Mouse (Mus musculus) left cerebral cortex, postnatal 25 days (tissue): ENCODE results near the gene Abcb10. TPM values are rescaled to one million over a fixed set of nuclear protein-coding genes. Genes with fewer than 3 reads are reported as not detected.
"Not testable (repeated sequence)": the region's sequence is repeated elsewhere in the genome, so short reads cannot be mapped to it uniquely, and the experiment has no call there.

Experiments used
- DNase-seq, 2 experiments: peaks; one replicate each; pipeline ENCODE4 v3.0.0; 2022; ENCODE audit warnings: low spot score in 2 of 2, mixed read lengths in 1 of 2
- intact Hi-C: fragments of 180-260 bp; cut with DNase I; formaldehyde crosslinking; loops from one replicate; pipeline ENCODE4 v1.15.1; 2025
- total RNA-seq, 2 experiments: library from RNA; stranded (reverse); gene quantifications; 2 replicates each; pipeline ENCODE4 v1.2.3; 2021

Gene Abcb10
- total RNA-seq = 10 to 100 TPM; 14.3 to 16.5 TPM

GRCm38 (mm10) chr8:123982826-123983400 lies at the start of gene Abcb10:
Abcb10 (minus strand) TSS chr8:123983122.
- intact Hi-C loops = no loop called here

GRCm38 (mm10) chr8:124027831-124028230 lies 44.9 kb upstream of the Abcb10 start:
- DNase-seq = no peak
- intact Hi-C loops = no loop called here

More at GRCm38 (mm10) chr8:123982826-123983400, at the start of gene Abcb10:
- peak; percentile 72 to 76 for DNase-seq

GRCm38 (mm10) chr8:124026265-124026664 lies 43.3 kb upstream of the Abcb10 start:
- intact Hi-C loops, DNase-seq: not testable (repeated sequence)

GRCm38 (mm10) chr8:124021237-124022227 lies 38.6 kb upstream of the Abcb10 start, which contains the start of the genes Taf5l and Urb2:
Taf5l (minus strand) TSS chr8:124021397.
Urb2 (plus strand) TSS chr8:124021508.
- DNase-seq = peak; percentile 93 to 95
- intact Hi-C loops = loop anchor here (2.0 to 5.0 kb wide), 2 partner anchors 37 to 74 kb away; partner anchors contain the start of gene Nup133

- intact Hi-C loops = loop anchor here (2.0 to 5.0 kb wide), 2 partner anchors 36 to 73 kb away; partner anchors contain the start of gene Nup133
- DNase-seq = peak in 1 of 2 experiments; percentile 21
These were observed 37.7 kb upstream of the Abcb10 start for GRCm38 (mm10) chr8:124020439-124021236.

- intact Hi-C loops = loop anchor here (2.0 to 5.0 kb wide), 2 partner anchors 35 to 72 kb away; partner anchors contain the start of gene Nup133
These were observed 36.9 kb upstream of the Abcb10 start for GRCm38 (mm10) chr8:124019782-124020181.

GRCm38 (mm10) chr8:124014751-124015150 lies 31.8 kb upstream of the Abcb10 start:
- no peak for DNase-seq
- intact Hi-C loops = no loop called here

More at GRCm38 (mm10) chr8:124019782-124020181, 36.9 kb upstream of the Abcb10 start:
- DNase-seq = no peak

GRCm38 (mm10) chr8:124014299-124014698 lies 31.4 kb upstream of the Abcb10 start:
- DNase-seq, intact Hi-C loops: not testable (repeated sequence)

- DNase-seq = no peak
- intact Hi-C loops = no loop called here
These were observed 29.2 kb upstream of the Abcb10 start for GRCm38 (mm10) chr8:124011989-124012586.

GRCm38 (mm10) chr8:124011580-124011979 lies 28.7 kb upstream of the Abcb10 start:
- no peak for DNase-seq
- intact Hi-C loops = no loop called here

GRCm38 (mm10) chr8:124007829-124008228 lies 24.9 kb upstream of the Abcb10 start:
- intact Hi-C loops = no loop called here

GRCm38 (mm10) chr8:124002546-124003108 lies 19.7 kb upstream of the Abcb10 start:
- DNase-seq = no peak
- intact Hi-C loops = no loop called here

More at GRCm38 (mm10) chr8:124007829-124008228, 24.9 kb upstream of the Abcb10 start:
- DNase-seq = no peak

- intact Hi-C loops = no loop called here
- no peak for DNase-seq
These were observed 16.6 kb upstream of the Abcb10 start for GRCm38 (mm10) chr8:123999568-123999967.

- intact Hi-C loops = no loop called here
- no peak for DNase-seq
These were observed 11.1 kb upstream of the Abcb10 start for GRCm38 (mm10) chr8:123993997-123994396.

GRCm38 (mm10) chr8:123993597-123993996 lies 10.7 kb upstream of the Abcb10 start:
- intact Hi-C loops = no loop called here
- DNase-seq = no peak

GRCm38 (mm10) chr8:123992587-123992986 lies 9.7 kb upstream of the Abcb10 start:
- intact Hi-C loops = no loop called here
- no peak for DNase-seq

- no peak for DNase-seq
- intact Hi-C loops = no loop called here
These were observed 7.5 kb upstream of the Abcb10 start for GRCm38 (mm10) chr8:123990277-123991049.

GRCm38 (mm10) chr8:123989128-123989527 lies 6.2 kb upstream of the Abcb10 start:
- no peak for DNase-seq
- intact Hi-C loops = no loop called here
